Mouse (Mus musculus): ENCODE measurements around the gene Snrpc.
A peak's percentile ranks its signal among the peaks of the same experiment; 100 is the strongest.

The Snrpc gene

GRCm38 (mm10) chr17:27819971-27820567 is 17.9 kb upstream of the Snrpc start:
- DNase-seq: peak; percentile 97

GRCm38 (mm10) chr17:27820568-27821406 is 17.2 kb upstream of the Snrpc start, which contains the start of gene D17Wsu92e:
Gene D17Wsu92e (minus strand): TSS chr17:27820648.
- peak; percentile 100 for DNase-seq

- DNase-seq: peak; percentile 92
These were observed 16.3 kb upstream of the Snrpc start for GRCm38 (mm10) chr17:27821407-27822338.

GRCm38 (mm10) chr17:27823142-27823905 is 14.6 kb upstream of the Snrpc start:
- peak; percentile 87 for DNase-seq

GRCm38 (mm10) chr17:27824941-27825340 is 13.0 kb upstream of the Snrpc start:
- DNase-seq: no peak

- DNase-seq: no peak
These were observed 12.4 kb upstream of the Snrpc start for GRCm38 (mm10) chr17:27825539-27825938.

- DNase-seq: peak; percentile 98
These were observed 11.7 kb upstream of the Snrpc start for GRCm38 (mm10) chr17:27825984-27826905.

- DNase-seq: peak; percentile 96
These were observed 11.0 kb upstream of the Snrpc start for GRCm38 (mm10) chr17:27826908-27827383.

GRCm38 (mm10) chr17:27827511-27827910 is 10.4 kb upstream of the Snrpc start:
- no peak for DNase-seq

GRCm38 (mm10) chr17:27830411-27830810 is 7.5 kb upstream of the Snrpc start:
- no peak for DNase-seq

GRCm38 (mm10) chr17:27839469-27840252 is 1.7 kb downstream of the Snrpc start:
- DNase-seq: peak; percentile 100

- no peak for DNase-seq
These were observed 10.4 kb downstream of the Snrpc start for GRCm38 (mm10) chr17:27848351-27848750.

- DNase-seq: peak; percentile 87
These were observed 13.1 kb downstream of the Snrpc start for GRCm38 (mm10) chr17:27851076-27851475.

GRCm38 (mm10) chr17:27856265-27856797 is 18.4 kb downstream of the Snrpc start, which contains the start of gene Uhrf1bp1:
Gene Uhrf1bp1 (plus strand): TSS chr17:27856441.
- peak; percentile 98 for DNase-seq

- DNase-seq: peak; percentile 96
These were observed 19.1 kb downstream of the Snrpc start for GRCm38 (mm10) chr17:27856798-27857648.

- DNase-seq: no peak
These were observed 19.9 kb downstream of the Snrpc start for GRCm38 (mm10) chr17:27857649-27858475.

- no peak for DNase-seq
These were observed 21.2 kb downstream of the Snrpc start for GRCm38 (mm10) chr17:27859131-27859530.

- DNase-seq: no peak
These were observed 27.5 kb downstream of the Snrpc start for GRCm38 (mm10) chr17:27865461-27865860.

Data from heart, adult 11 months (tissue).